8 mouse cellular contexts compared by ENCODE assay signal in genomic region chr17:85857705-85858472, GRCm38 (mm10).
A peak's percentile ranks its signal among the peaks of the same experiment; 100 is the strongest.
DNase-seq lines count a peak whose midpoint lies in the region; ATAC-seq and TF ChIP-seq lines count a peak whose summit lies in the region.
"Had no signal": no experiment of that assay in that cellular context is flagged by ENCODE, and none has a peak within 500 bp of the region (broad histone marks: within the 10 kb centered on the region; RNA-seq: fewer than 3 reads in every experiment).

No protein-coding gene starts in this region.

- H3K4me2 ChIP-seq in embryonic facial prominence, embryonic 11.5 days (ENCODE audit: low read depth, low read length) = no peak overlapping the region; the same call in 1 of the 2 replicates
- H3K4me2 ChIP-seq in heart, embryonic 13.5 days = peak overlapping the region; percentile 60
- H3K4me2 ChIP-seq in midbrain, embryonic 16.5 days (ENCODE audit: low read length) = peak overlapping the region; percentile 51
- H3K4me2 ChIP-seq: liver, embryonic 13.5 days had no signal

- no peaks in the 10 kb centered on the region; the same call in 1 of the 2 replicates for H3K4me1 ChIP-seq in embryonic facial prominence, embryonic 11.5 days (ENCODE audit: control insufficient read depth, insufficient read depth, low read length)
- H3K4me1 ChIP-seq in heart, embryonic 13.5 days = peaks cover 5% of the 10 kb centered on the region; the same call in 1 of the 2 replicates
- peaks cover 5% of the 10 kb centered on the region for H3K4me1 ChIP-seq in midbrain, embryonic 16.5 days (ENCODE audit: control insufficient read depth, insufficient read depth, low read length)
- H3K4me1 ChIP-seq: liver, embryonic 13.5 days had no signal

- no peak overlapping the region for H3K9ac ChIP-seq in embryonic facial prominence, embryonic 11.5 days (replicated peaks; ENCODE audit: low read length)
- H3K9ac ChIP-seq in heart, embryonic 13.5 days = no peak overlapping the region
- no peak overlapping the region for H3K9ac ChIP-seq in midbrain, embryonic 16.5 days (ENCODE audit: low read depth, low read length)
- H3K9ac ChIP-seq: liver, embryonic 13.5 days had no signal

- H3K27ac ChIP-seq in embryonic facial prominence, embryonic 11.5 days (replicated peaks; ENCODE audit: low read depth, low read length) = no peak overlapping the region
- H3K27ac ChIP-seq in heart, embryonic 13.5 days (replicated peaks) = no peak overlapping the region
- H3K27ac ChIP-seq in midbrain, embryonic 16.5 days (ENCODE audit: low read length) = no peak overlapping the region
- H3K27ac ChIP-seq: liver, embryonic 13.5 days had no signal

- no peaks in the 10 kb centered on the region for H3K27me3 ChIP-seq in embryonic facial prominence, embryonic 11.5 days (ENCODE audit: control insufficient read depth, insufficient read depth, low read length)
- 0 out of 2 replicates have a peak, but pooled peaks cover 4% of the 10 kb centered on the region for H3K27me3 ChIP-seq in heart, embryonic 13.5 days (replicated peaks)
- no peaks in the 10 kb centered on the region for H3K27me3 ChIP-seq in midbrain, embryonic 16.5 days (ENCODE audit: control insufficient read depth, insufficient read depth, low read depth, low read length)
- H3K27me3 ChIP-seq: liver, embryonic 13.5 days had no signal

- no peaks in the 10 kb centered on the region for H3K36me3 ChIP-seq in embryonic facial prominence, embryonic 11.5 days (replicated peaks; ENCODE audit: control insufficient read depth, insufficient read depth, low read depth, low read length)
- H3K36me3 ChIP-seq in heart, embryonic 13.5 days = no peaks in the 10 kb centered on the region
- H3K36me3 ChIP-seq in midbrain, embryonic 16.5 days (ENCODE audit: control insufficient read depth, insufficient read depth, low read length) = no peaks in the 10 kb centered on the region
- H3K36me3 ChIP-seq: liver, embryonic 13.5 days had no signal

- peak; percentile 90 for DNase-seq in brain, embryonic 14.5 days (ENCODE audit: low read depth)
- peak; percentile 85 for DNase-seq in embryonic facial prominence, embryonic 11.5 days (ENCODE audit: low spot score)
- DNase-seq in kidney, postnatal 36 days = peak; percentile 54
- no peak for DNase-seq in urinary bladder, postnatal 25 days (ENCODE audit: low spot score)
- DNase-seq: liver, embryonic 13.5 days had no signal

- TF ChIP-seq CTCF in brain, embryonic 14.5 days (IDR thresholded peaks at IDR 0.05; ENCODE audit: borderline replicate concordance, extremely low read depth, insufficient read depth, insufficient read length) = no peak

- H3K4me3 ChIP-seq in embryonic facial prominence, embryonic 11.5 days (ENCODE audit: low read depth, low read length) = no peak overlapping the region
- H3K4me3 ChIP-seq in heart, embryonic 13.5 days = peak overlapping the region; percentile 24
- peak overlapping the region; percentile 17; the same call in 1 of the 2 replicates for H3K4me3 ChIP-seq in midbrain, embryonic 16.5 days (ENCODE audit: low read depth, low read length)
- H3K4me3 ChIP-seq: liver, embryonic 13.5 days had no signal

- peak; percentile 78 for ATAC-seq in embryonic facial prominence, embryonic 11.5 days (replicated peaks; ENCODE audit: insufficient number of reproducible peaks, low FRiP score, low TSS enrichment, low read depth)
- ATAC-seq in heart, embryonic 13.5 days (ENCODE audit: extremely low read depth, insufficient number of reproducible peaks, low FRiP score, low TSS enrichment) = no peak
- ATAC-seq in midbrain, embryonic 16.5 days = peak; percentile 68
- no peak for ATAC-seq in monocyte, adult 5-6 weeks (replicated peaks; ENCODE audit: insufficient number of reproducible peaks, low FRiP score, low TSS enrichment, poor library complexity, severe bottlenecking)

- WGBS in embryonic facial prominence, embryonic 11.5 days = 9% methylated on average over 22 of the region's 22 CpGs
- 36% methylated on average over 22 of the region's 22 CpGs for WGBS in heart, embryonic 13.5 days
- 22% methylated on average over 22 of the region's 22 CpGs for WGBS in midbrain, embryonic 16.5 days

- no peak for TF ChIP-seq POLR2A in brain, embryonic 14.5 days (IDR thresholded peaks at IDR 0.05; ENCODE audit: borderline replicate concordance, extremely low read depth, insufficient read depth, insufficient read length, poor library complexity, severe bottlenecking)

- H3K9me3 ChIP-seq in embryonic facial prominence, embryonic 11.5 days (replicated peaks; ENCODE audit: control insufficient read depth, low read length) = no peaks in the 10 kb centered on the region
- H3K9me3 ChIP-seq in heart, embryonic 13.5 days = no peaks in the 10 kb centered on the region
- no peaks in the 10 kb centered on the region for H3K9me3 ChIP-seq in midbrain, embryonic 16.5 days (replicated peaks; ENCODE audit: control insufficient read depth, low read length, poor library complexity, severe bottlenecking)
- H3K9me3 ChIP-seq: liver, embryonic 13.5 days had no signal

Comparison
In these comparisons a context has a peak if more than half of its experiments do, and no peak if none do; other contexts are left out.
1. ATAC-seq: peak in embryonic facial prominence, embryonic 11.5 days (single experiment) and midbrain, embryonic 16.5 days (single experiment); none in heart, embryonic 13.5 days (single experiment) and monocyte, adult 5-6 weeks (single experiment).